Mouse (Mus musculus) kidney, adult 2 months (tissue): ENCODE measurements around the gene Eme1.

ENCODE experiments used
- CTCF ChIP-seq: fragments of 200-500 bp; conservative IDR thresholded peaks from 2 replicates; pipeline ENCODE4 v1.5.1; 2011; ENCODE audit warnings: low read depth, mild to moderate bottlenecking, control low read depth, low read length, moderate library complexity, mixed read lengths; ENCODE audit not compliant: insufficient read depth, insufficient read length
- POLR2A ChIP-seq: fragments of 200-500 bp; IDR thresholded peaks from one replicate; pipeline ENCODE4 v1.6.1; 2011; ENCODE audit warnings: low read depth, low read length, control low read depth

- TF ChIP-seq CTCF (no peak), POLR2A (no peak)
These were observed 20.8 kb downstream of the Eme1 start for GRCm38 (mm10) chr11:94632988-94633387.
